Mouse (Mus musculus) liver, adult 2 months (tissue): Measurements from ENCODE around the gene Klb. TPM values are rescaled to one million over a fixed set of nuclear protein-coding genes. Genes with fewer than 3 reads are reported as not detected.

ENCODE experiments used
- DNase-seq: peaks from one replicate; pipeline ENCODE4 v3.0.0-alpha.2; 2011; ENCODE audit warnings: low read depth, low spot score; ENCODE audit errors: extremely low read depth
- H3K27ac ChIP-seq: fragments of 200-500 bp; replicated peaks from 2 replicates; pipeline ENCODE4 v1.5.1; 2012; ENCODE audit warnings: low read depth, mild to moderate bottlenecking, control low read depth, inconsistent platforms, low read length; ENCODE audit not compliant: insufficient read depth
- H3K27me3 ChIP-seq: fragments of 200-500 bp; 2 replicates; pipeline ENCODE4 v1.6.1; 2012; ENCODE audit warnings: mild to moderate bottlenecking, moderate library complexity, low read length, inconsistent platforms; ENCODE audit not compliant: control insufficient read depth, insufficient read depth
- H3K36me3 ChIP-seq: fragments of 200-500 bp; 2 replicates; pipeline ENCODE4 v1.6.1; 2012; ENCODE audit warnings: low read length, inconsistent platforms; ENCODE audit not compliant: control insufficient read depth, insufficient read depth
- H3K4me1 ChIP-seq: fragments of 200-500 bp; 2 replicates; pipeline ENCODE4 v1.6.1; 2011; ENCODE audit warnings: low read length; ENCODE audit not compliant: control insufficient read depth, insufficient read depth
- H3K4me3 ChIP-seq: fragments of 200-500 bp; 2 replicates; pipeline ENCODE4 v1.5.1; 2011; ENCODE audit warnings: low read depth, mild to moderate bottlenecking, control low read depth, low read length, moderate library complexity; ENCODE audit not compliant: insufficient read depth
- H3K79me2 ChIP-seq: fragments of 200-500 bp; 2 replicates; pipeline ENCODE4 v1.6.1; 2012; ENCODE audit warnings: inconsistent platforms, mild to moderate bottlenecking, low read length, moderate library complexity; ENCODE audit not compliant: control insufficient read depth, insufficient read depth
- H3K9ac ChIP-seq: fragments of 200-500 bp; 2 replicates; pipeline ENCODE4 v1.6.1; 2012; ENCODE audit warnings: low read depth, mild to moderate bottlenecking, control low read depth, inconsistent platforms, low read length
- CTCF ChIP-seq: fragments of 200-500 bp; IDR thresholded peaks from 2 replicates; pipeline ENCODE4 v1.5.1; 2011; ENCODE audit warnings: low read depth, low read length, control low read depth
- POLR2A ChIP-seq: fragments of 200-500 bp; IDR thresholded peaks from 2 replicates; pipeline ENCODE4 v1.6.1; 2011; ENCODE audit warnings: low read length, control low read depth; ENCODE audit not compliant: insufficient read depth; ENCODE audit errors: extremely low read depth
- WGBS: fragments of 180-500 bp; shearing (Covaris S2); methylation state at CpG from one replicate; pipeline ENCODE4 v1.1.7; 2018; 5-methylcytosine and 5-hydroxymethylcytosine counted together
- polyA plus RNA-seq: library from polyadenylated mRNA; depleted of rRNA; stranded (reverse); fragments of >200 nt; gene quantifications from 2 replicates; pipeline ENCODE4 v1.2.3, GENCODE M21; 2012
- total RNA-seq: library from RNA; depleted of rRNA; stranded (reverse); fragments of >200 nt; gene quantifications from 2 replicates; pipeline ENCODE4 v1.2.3, GENCODE M21; 2014

Gene Klb
- total and polyA plus RNA-seq, 2 experiments = 17.7 to 40.2 TPM

DNA sequence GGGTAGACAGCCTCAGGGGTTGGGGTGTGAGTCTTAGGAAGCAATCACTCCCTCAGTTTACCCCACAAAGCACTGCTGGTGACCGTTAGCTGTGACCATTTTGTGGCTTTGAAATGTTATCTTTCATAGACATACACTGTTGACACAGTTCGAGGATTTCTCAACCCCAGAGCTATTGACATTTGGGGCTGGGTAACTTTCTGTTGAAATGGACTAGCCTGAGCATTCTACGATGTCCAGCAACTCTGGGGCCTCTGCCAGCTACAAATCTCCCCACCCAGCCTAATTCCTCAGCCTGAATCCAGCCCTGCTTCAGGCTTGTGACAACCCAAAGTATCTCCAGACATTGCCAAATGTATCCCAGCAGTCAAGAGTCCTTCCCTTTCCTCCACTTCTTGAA is 6.0 kb downstream of the Klb start:
- peak overlapping the region; percentile 58 for H3K27ac ChIP-seq
- TF ChIP-seq POLR2A = no peak
- TF ChIP-seq CTCF = no peak
- WGBS = 9% methylated on average over 3 of the region's 3 CpGs
- no peak overlapping the region for H3K9ac ChIP-seq
- H3K36me3 ChIP-seq = no peaks in the 10 kb centered on the region
- peaks cover 16% of the 10 kb centered on the region for H3K4me1 ChIP-seq
- peak; percentile 95 for DNase-seq
- no peak overlapping the region for H3K4me3 ChIP-seq
- H3K27me3 ChIP-seq = no peaks in the 10 kb centered on the region
- H3K79me2 ChIP-seq = peaks cover 15% of the 10 kb centered on the region; the same call in 1 of the 2 replicates

- H3K4me3 ChIP-seq = no peak overlapping the region
- H3K36me3 ChIP-seq = no peaks in the 10 kb centered on the region
- TF ChIP-seq CTCF (peak; percentile 29; the same call in 1 of the 2 replicates), POLR2A (no peak)
- no peak overlapping the region for H3K27ac ChIP-seq
- 83% methylated on average over 5 of the region's 5 CpGs for WGBS
- H3K4me1 ChIP-seq = peaks cover 16% of the 10 kb centered on the region
- DNase-seq = no peak
- H3K9ac ChIP-seq = no peak overlapping the region
- no peaks in the 10 kb centered on the region for H3K27me3 ChIP-seq
- peaks cover 18% of the 10 kb centered on the region; the same call in 1 of the 2 replicates for H3K79me2 ChIP-seq
Measured at GRCm38 (mm10) chr5:65354985-65355384, 6.9 kb downstream of the Klb start.

DNA sequence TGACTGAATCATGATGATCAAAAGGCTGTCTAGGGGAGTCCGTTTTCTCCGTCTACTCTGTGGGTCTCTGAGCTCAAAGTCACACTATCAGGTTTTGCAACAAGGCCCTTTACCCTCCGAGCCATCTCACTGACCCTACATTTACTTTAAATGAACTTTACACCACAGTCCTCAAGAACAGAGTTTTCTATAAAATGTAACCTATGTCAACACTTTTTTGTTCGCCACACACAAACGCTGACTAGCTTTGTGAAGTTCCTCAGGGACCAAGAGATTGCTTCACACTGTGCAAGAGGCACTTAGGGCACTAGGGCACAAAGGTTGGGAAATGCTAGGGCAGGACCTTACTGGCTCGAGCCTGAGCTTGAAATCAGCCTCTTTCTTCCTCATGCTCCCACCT is 8.7 kb downstream of the Klb start:
- H3K9ac ChIP-seq = no peak overlapping the region
- H3K79me2 ChIP-seq = peaks cover 21% of the 10 kb centered on the region; the same call in 1 of the 2 replicates
- H3K4me3 ChIP-seq = no peak overlapping the region
- H3K4me1 ChIP-seq = peaks cover 16% of the 10 kb centered on the region
- no peak for TF ChIP-seq POLR2A
- no peak for TF ChIP-seq CTCF
- peak overlapping the region; percentile 35 for H3K27ac ChIP-seq
- 16% methylated on average over 6 of the region's 6 CpGs for WGBS
- H3K36me3 ChIP-seq = no peaks in the 10 kb centered on the region
- peak; percentile 95 for DNase-seq
- H3K27me3 ChIP-seq = no peaks in the 10 kb centered on the region

- WGBS = 88% methylated on average over 3 of the region's 3 CpGs
- Histone ChIP-seq H3K36me3 (no peaks in the 10 kb centered on the region), H3K4me1 (peaks cover 12% of the 10 kb centered on the region), H3K4me3 (no peak overlapping the region), H3K27ac (no peak overlapping the region), H3K79me2 (peaks cover 12% of the 10 kb centered on the region; the same call in 1 of the 2 replicates), H3K9ac (no peak overlapping the region), H3K27me3 (no peaks in the 10 kb centered on the region)
- DNase-seq = no peak
- TF ChIP-seq POLR2A (no peak), CTCF (no peak)
Measured at GRCm38 (mm10) chr5:65357771-65358170, 9.7 kb downstream of the Klb start.

DNA sequence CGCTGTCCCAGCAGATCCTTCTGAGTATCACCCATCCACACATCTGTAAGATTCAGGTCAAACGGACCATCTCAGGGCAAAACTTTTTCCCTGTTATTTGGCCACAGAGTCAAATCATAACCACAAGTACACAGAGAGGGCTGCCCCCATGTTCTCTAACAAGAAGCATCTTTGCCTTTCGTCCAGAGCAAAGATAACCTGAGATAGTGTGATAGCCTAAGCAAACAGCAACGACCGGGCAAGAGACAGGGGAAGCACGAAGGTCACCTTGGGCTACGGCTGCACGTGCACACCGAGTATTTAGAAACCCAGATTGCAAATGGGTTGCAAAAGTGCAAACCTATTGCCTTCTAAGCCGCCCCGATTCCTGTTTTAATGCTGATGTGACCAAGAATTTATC is 19.7 kb downstream of the Klb start:
- WGBS = 19% methylated on average over 11 of the region's 11 CpGs
- TF ChIP-seq POLR2A = no peak
- TF ChIP-seq CTCF = no peak
- no peak overlapping the region for H3K4me3 ChIP-seq
- H3K36me3 ChIP-seq = no peaks in the 10 kb centered on the region
- peaks cover 16% of the 10 kb centered on the region for H3K4me1 ChIP-seq
- H3K27ac ChIP-seq = no peak overlapping the region
- peak; percentile 91 for DNase-seq
- H3K27me3 ChIP-seq = no peaks in the 10 kb centered on the region
- peaks cover 25% of the 10 kb centered on the region; the same call in 1 of the 2 replicates for H3K79me2 ChIP-seq
- no peak overlapping the region for H3K9ac ChIP-seq

DNA sequence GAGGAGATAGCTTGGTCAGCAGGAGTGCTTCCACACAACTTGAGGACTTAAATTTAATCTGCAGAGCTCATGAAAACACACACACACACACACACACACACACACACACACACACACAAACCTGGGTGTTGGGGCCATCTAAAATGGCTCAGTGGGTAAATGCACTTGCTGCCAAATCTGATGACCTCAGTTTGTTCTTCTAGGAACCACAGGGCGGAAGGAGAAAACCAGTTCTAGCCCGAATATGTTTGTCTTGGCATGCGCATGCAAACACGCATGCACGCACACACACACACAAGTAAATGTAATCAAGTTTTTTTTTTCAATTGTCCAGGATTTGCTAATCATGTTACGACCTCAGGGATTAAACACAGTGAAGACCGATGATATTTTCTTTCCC is 23.4 kb downstream of the Klb start:
- no peak overlapping the region for H3K27ac ChIP-seq
- TF ChIP-seq POLR2A (no peak), CTCF (no peak)
- H3K4me1 ChIP-seq = peaks cover 11% of the 10 kb centered on the region
- peaks cover 17% of the 10 kb centered on the region; the same call in 1 of the 2 replicates for H3K79me2 ChIP-seq
- WGBS = 30% methylated on average over 7 of the region's 7 CpGs
- H3K4me3 ChIP-seq = no peak overlapping the region
- no peaks in the 10 kb centered on the region for H3K27me3 ChIP-seq
- no peaks in the 10 kb centered on the region for H3K36me3 ChIP-seq
- peak; percentile 85 for DNase-seq
- H3K9ac ChIP-seq = no peak overlapping the region
